In the genomic region with DNA sequence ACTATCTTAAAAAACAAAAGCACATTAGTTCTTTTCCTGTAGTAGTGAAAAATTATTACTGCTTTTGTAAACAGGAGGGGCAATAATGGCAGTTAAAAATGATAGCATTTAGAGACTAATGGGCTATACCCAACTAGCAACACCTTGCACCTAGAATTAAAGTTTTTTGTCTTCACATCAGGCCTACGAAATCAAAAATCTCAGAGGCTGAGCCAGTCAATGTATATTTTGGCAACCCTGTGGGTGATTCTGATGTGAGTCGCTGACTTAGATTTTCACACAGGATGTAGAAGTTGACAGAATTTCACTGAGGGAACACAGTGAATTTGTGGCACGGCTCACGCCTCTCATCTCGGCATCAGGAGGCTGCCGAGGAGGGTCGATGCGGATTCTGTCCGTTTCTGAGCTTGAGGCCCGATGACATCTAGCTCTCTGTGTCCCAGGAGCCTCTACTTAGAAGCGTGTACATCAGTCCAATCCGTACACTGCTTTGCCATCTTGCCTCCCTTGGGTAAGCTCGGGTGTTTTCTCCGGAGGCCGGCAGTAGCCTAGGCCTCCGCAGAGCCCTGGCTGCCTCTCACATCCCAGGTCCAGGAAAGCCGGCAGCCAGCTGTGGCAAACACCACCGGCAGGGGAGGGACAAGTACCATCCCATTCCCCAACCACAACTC, we compare ENCODE assay signal across 7 mouse cellular contexts. TPM values are rescaled to one million over a fixed set of nuclear protein-coding genes. Genes with fewer than 3 reads are reported as not detected.
DNase-seq lines count a peak whose midpoint lies in the region; ATAC-seq and TF ChIP-seq lines count a peak whose summit lies in the region.

No protein-coding gene starts in this region.

- peak overlapping the region; percentile 81; the same call in 1 of the 2 replicates for H3K27ac ChIP-seq in lung, postnatal 0 days (ENCODE audit: low read length)
- H3K27ac ChIP-seq in limb, embryonic 14.5 days (replicated peaks; ENCODE audit: low read depth, low read length) = peak overlapping the region; percentile 94
- H3K27ac ChIP-seq in stomach, embryonic 15.5 days = peak overlapping the region; percentile 98

- peaks cover 14% of the 10 kb centered on the region for H3K36me3 ChIP-seq in lung, postnatal 0 days (ENCODE audit: insufficient read depth, low read length)
- peaks cover 32% of the 10 kb centered on the region for H3K36me3 ChIP-seq in limb, embryonic 14.5 days (ENCODE audit: control insufficient read depth, insufficient read depth, low read length)
- peaks cover 24% of the 10 kb centered on the region for H3K36me3 ChIP-seq in stomach, embryonic 15.5 days

- peak; percentile 22; the same call in 1 of the 2 replicates for TF ChIP-seq CTCF in lung, postnatal 0 days (IDR thresholded peaks at IDR 0.05)

- no peak for DNase-seq in lung, postnatal 0 days (ENCODE audit: low spot score)
- no peak for DNase-seq in lung, adult 18-20 months
- DNase-seq in limb, embryonic 14.5 days (ENCODE audit: low spot score) = no peak
- no peak for DNase-seq in urinary bladder, postnatal 36 days (ENCODE audit: low spot score in 2 of 2)
- DNase-seq in gastrocnemius, adult 8-10 months (ENCODE audit: low spot score in 2 of 2) = no peak

- ATAC-seq in lung, postnatal 0 days = peak; percentile 47
- ATAC-seq in erythroblast, adult 5-6 weeks (replicated peaks; ENCODE audit: low FRiP score, poor library complexity, severe bottlenecking) = peak; percentile 60
- peak; percentile 27; the same call in 1 of the 2 replicates for ATAC-seq in limb, embryonic 14.5 days (ENCODE audit: low FRiP score, low read depth)
- peak; percentile 64; the same call in 1 of the 2 replicates for ATAC-seq in stomach, embryonic 15.5 days (ENCODE audit: insufficient read depth, low FRiP score, low read depth)

- no peaks in the 10 kb centered on the region for H3K27me3 ChIP-seq in lung, postnatal 0 days (replicated peaks; ENCODE audit: insufficient read depth, low read length)
- H3K27me3 ChIP-seq in limb, embryonic 14.5 days (ENCODE audit: control insufficient read depth, insufficient read depth, low read length) = no peaks in the 10 kb centered on the region
- H3K27me3 ChIP-seq in stomach, embryonic 15.5 days (replicated peaks) = no peaks in the 10 kb centered on the region

- peak overlapping the region; percentile 55 for H3K9ac ChIP-seq in lung, postnatal 0 days (replicated peaks; ENCODE audit: low read depth)
- peak overlapping the region; percentile 92 for H3K9ac ChIP-seq in limb, embryonic 14.5 days (ENCODE audit: low read depth, low read length, severe bottlenecking)
- H3K9ac ChIP-seq in stomach, embryonic 15.5 days = peak overlapping the region; percentile 26

- TF ChIP-seq POLR2A in limb, embryonic 14.5 days (IDR thresholded peaks at IDR 0.05; ENCODE audit: borderline replicate concordance, extremely low read depth, insufficient read depth, insufficient read length) = no peak

- H3K9me3 ChIP-seq in lung, postnatal 0 days (ENCODE audit: low read length) = no peaks in the 10 kb centered on the region
- H3K9me3 ChIP-seq in limb, embryonic 14.5 days (ENCODE audit: control insufficient read depth, low read length) = no peaks in the 10 kb centered on the region
- no peaks in the 10 kb centered on the region for H3K9me3 ChIP-seq in stomach, embryonic 15.5 days

- peak overlapping the region; percentile 55 for H3K4me3 ChIP-seq in lung, postnatal 0 days (ENCODE audit: low read depth, low read length)
- H3K4me3 ChIP-seq in limb, embryonic 14.5 days (replicated peaks; ENCODE audit: low read length) = peak overlapping the region; percentile 94
- peak overlapping the region; percentile 98 for H3K4me3 ChIP-seq in stomach, embryonic 15.5 days (replicated peaks)

- TF ChIP-seq EP300 in lung, postnatal 0 days (IDR thresholded peaks at IDR 0.05) = no peak

- 2% methylated on average over 18 of the region's 18 CpGs for WGBS in lung, postnatal 0 days
- 2% methylated on average over 18 of the region's 18 CpGs for WGBS in limb, embryonic 14.5 days
- WGBS in stomach, embryonic 15.5 days = 4% methylated on average over 18 of the region's 18 CpGs

- peak overlapping the region; percentile 88 for H3K4me2 ChIP-seq in lung, postnatal 0 days (replicated peaks; ENCODE audit: low read depth, low read length)
- peak overlapping the region; percentile 75 for H3K4me2 ChIP-seq in limb, embryonic 14.5 days (replicated peaks; ENCODE audit: low read depth, low read length, severe bottlenecking)
- H3K4me2 ChIP-seq in stomach, embryonic 15.5 days = peak overlapping the region; percentile 64

- peaks cover 5% of the 10 kb centered on the region; the same call in 1 of the 2 replicates for H3K4me1 ChIP-seq in lung, postnatal 0 days (ENCODE audit: insufficient read depth, low read depth, low read length)
- H3K4me1 ChIP-seq in limb, embryonic 14.5 days (ENCODE audit: control insufficient read depth, insufficient read depth, low read length) = peaks cover 10% of the 10 kb centered on the region
- H3K4me1 ChIP-seq in stomach, embryonic 15.5 days = peaks cover 2% of the 10 kb centered on the region; the same call in 1 of the 2 replicates

RNA-seq across cellular contexts. Expression of gene Zwilch, which starts 0.6 kb away (rescaled TPM):
- polyA plus RNA-seq in lung, postnatal 0 days (2015; fragmentation: Nextera tagmentation; extraction: Ambion mirVana) = 1.5 and 1.7 TPM in 2 replicates
- total RNA-seq in erythroblast, adult 5-6 weeks (2015; ENCODE audit: low replicate concordance) = 17.3 and 19.6 TPM in 2 replicates
- 41.9 and 48.5 TPM in 2 replicates for total RNA-seq in erythroblast, adult 5-6 weeks (2017; ENCODE audit: low replicate concordance)
- 29.7 and 53.4 TPM in 2 replicates for polyA plus RNA-seq in limb, embryonic 14.5 days (2012; rRNA removed)
- 16.4 and 17.3 TPM in 2 replicates for polyA plus RNA-seq in limb, embryonic 14.5 days (2014; fragmentation: Nextera tagmentation; extraction: Ambion mirVana)
- 19.8 and 21.4 TPM in 2 replicates for polyA plus RNA-seq in stomach, embryonic 15.5 days (2015; fragmentation: Nextera tagmentation; extraction: Ambion mirVana)
- under 1 TPM; 0.13 to 0.44 (median 0.37) TPM for total RNA-seq in gastrocnemius, adult 8-10 months (2022)

RNA-seq across cellular contexts. Expression of gene Rpl4, which starts 0.9 kb away (rescaled TPM):
- polyA plus RNA-seq in lung, postnatal 0 days (2015; fragmentation: Nextera tagmentation; extraction: Ambion mirVana) = 679 and 693 TPM in 2 replicates
- total RNA-seq in erythroblast, adult 5-6 weeks (2015; ENCODE audit: low replicate concordance) = 751 and 812 TPM in 2 replicates
- total RNA-seq in erythroblast, adult 5-6 weeks (2017; ENCODE audit: low replicate concordance) = 573 and 578 TPM in 2 replicates
- 1,022 and 1,322 TPM in 2 replicates for polyA plus RNA-seq in limb, embryonic 14.5 days (2012; rRNA removed)
- 1,375 and 1,385 TPM in 2 replicates for polyA plus RNA-seq in limb, embryonic 14.5 days (2014; fragmentation: Nextera tagmentation; extraction: Ambion mirVana)
- 1,181 and 1,204 TPM in 2 replicates for polyA plus RNA-seq in stomach, embryonic 15.5 days (2015; fragmentation: Nextera tagmentation; extraction: Ambion mirVana)
- 100 to 1,000 TPM; 608 to 758 (median 650) TPM for total RNA-seq in gastrocnemius, adult 8-10 months (2022)

RNA-seq across cellular contexts. Expression of gene Snapc5, which starts 6.8 kb away (rescaled TPM):
- polyA plus RNA-seq in lung, postnatal 0 days (2015; fragmentation: Nextera tagmentation; extraction: Ambion mirVana) = 35.5 and 47.4 TPM in 2 replicates
- 4.0 and 5.9 TPM in 2 replicates for total RNA-seq in erythroblast, adult 5-6 weeks (2015; ENCODE audit: low replicate concordance)
- total RNA-seq in erythroblast, adult 5-6 weeks (2017; ENCODE audit: low replicate concordance) = 5.5 and 17.8 TPM in 2 replicates
- polyA plus RNA-seq in limb, embryonic 14.5 days (2012; rRNA removed) = 10.5 and 16.8 TPM in 2 replicates
- 19.1 and 22.6 TPM in 2 replicates for polyA plus RNA-seq in limb, embryonic 14.5 days (2014; fragmentation: Nextera tagmentation; extraction: Ambion mirVana)
- polyA plus RNA-seq in stomach, embryonic 15.5 days (2015; fragmentation: Nextera tagmentation; extraction: Ambion mirVana) = 31.1 and 32.8 TPM in 2 replicates
- total RNA-seq in gastrocnemius, adult 8-10 months (2022) = 10 to 100 TPM; 18.2 to 20.0 (median 18.5) TPM

RNA-seq across cellular contexts. Expression of gene Lctl, which starts 55.3 kb away (rescaled TPM):
- not detected in 2 replicates for polyA plus RNA-seq in lung, postnatal 0 days (2015; fragmentation: Nextera tagmentation; extraction: Ambion mirVana)
- not detected in 2 replicates for total RNA-seq in erythroblast, adult 5-6 weeks (2015; ENCODE audit: low replicate concordance)
- not detected in 2 replicates for total RNA-seq in erythroblast, adult 5-6 weeks (2017; ENCODE audit: low replicate concordance)
- polyA plus RNA-seq in limb, embryonic 14.5 days (2012; rRNA removed) = 0.06 and 0.51 TPM in 2 replicates
- not detected in 2 replicates for polyA plus RNA-seq in limb, embryonic 14.5 days (2014; fragmentation: Nextera tagmentation; extraction: Ambion mirVana)
- 0.06 TPM in 1 of 2 replicates, not detected in the other for polyA plus RNA-seq in stomach, embryonic 15.5 days (2015; fragmentation: Nextera tagmentation; extraction: Ambion mirVana)
- total RNA-seq in gastrocnemius, adult 8-10 months (2022) = under 1 TPM in 2 of 4 experiments, not detected in 2; 0.40 to 0.68 TPM

Comparison
In these comparisons a context has a peak if more than half of its experiments do, and no peak if none do; other contexts are left out.
1. H3K9ac ChIP-seq: peak in every context shown above with its lines; median percentile 92 in limb, embryonic 14.5 days; 55 in lung, postnatal 0 days; 26 in stomach, embryonic 15.5 days.